Comparison of ENCODE assay signal across 22 mouse cellular contexts in the genomic region with DNA sequence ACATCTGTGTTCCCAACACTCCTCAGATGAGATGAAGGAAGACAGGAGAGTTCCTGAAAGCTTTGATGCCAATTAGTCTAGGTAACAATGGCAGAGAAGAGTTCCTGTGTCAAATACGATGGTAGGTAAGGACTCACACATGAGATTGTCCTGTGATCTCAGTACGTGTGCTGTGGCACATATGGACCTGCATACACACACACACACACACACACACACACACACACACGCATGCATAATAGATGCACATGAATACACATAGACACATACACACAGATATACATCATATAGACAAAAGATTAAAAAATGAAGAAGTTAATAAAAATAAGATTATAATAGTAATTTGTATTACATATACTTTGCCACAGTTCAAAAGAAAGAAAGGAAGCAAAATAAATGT.
"Had no signal": no experiment of that assay in that cellular context is flagged by ENCODE, and none has a peak within 500 bp of the region (broad histone marks: within the 10 kb centered on the region; RNA-seq: fewer than 3 reads in every experiment).

No protein-coding gene starts in this region.

- H3K27me3 ChIP-seq: limb, embryonic 13.5 days; liver, embryonic 12.5 days; liver, embryonic 15.5 days; lung, embryonic 15.5 days; megakaryocyte, embryonic 14.5 days; stomach, embryonic 15.5 days had no signal

- DNase-seq: kidney, adult 18-20 months; kidney, adult 9 months; kidney, postnatal 14 days; kidney, postnatal 4 days; layer of hippocampus, adult 9-11 months; liver; lung, adult 18-20 months; lung, postnatal 10 days; lung, postnatal 36 days; retina, postnatal 1 day; right cerebral cortex, postnatal 25 days; spleen, adult 18-20 months; thymus, postnatal 25 days had no signal

- H3K4me2 ChIP-seq: limb, embryonic 13.5 days; liver, embryonic 12.5 days; liver, embryonic 15.5 days; lung, embryonic 15.5 days; midbrain, embryonic 11.5 days; stomach, embryonic 15.5 days had no signal

- H3K9ac ChIP-seq: limb, embryonic 13.5 days; liver, embryonic 12.5 days; liver, embryonic 15.5 days; lung, embryonic 15.5 days; stomach, embryonic 15.5 days had no signal

- H3K4me1 ChIP-seq: limb, embryonic 10.5 days; limb, embryonic 13.5 days; liver, embryonic 12.5 days; liver, embryonic 15.5 days; lung, embryonic 15.5 days; megakaryocyte, embryonic 14.5 days; stomach, embryonic 15.5 days had no signal

- H3K27ac ChIP-seq: limb, embryonic 10.5 days; limb, embryonic 13.5 days; liver, embryonic 12.5 days; liver, embryonic 15.5 days; lung, embryonic 15.5 days; stomach, embryonic 15.5 days had no signal

- H3K4me3 ChIP-seq: limb, embryonic 10.5 days; limb, embryonic 13.5 days; liver, embryonic 12.5 days; liver, embryonic 15.5 days; lung, embryonic 15.5 days; megakaryocyte, embryonic 14.5 days; stomach, embryonic 15.5 days had no signal

- H3K36me3 ChIP-seq: limb, embryonic 10.5 days; limb, embryonic 13.5 days; liver, embryonic 12.5 days; liver, embryonic 15.5 days; lung, embryonic 15.5 days; stomach, embryonic 15.5 days had no signal

- ATAC-seq: intestine, embryonic 16.5 days; liver, embryonic 12.5 days had no signal

- H3K9me3 ChIP-seq: limb, embryonic 10.5 days; limb, embryonic 13.5 days; liver, embryonic 12.5 days; liver, embryonic 15.5 days; lung, embryonic 15.5 days; megakaryocyte, embryonic 14.5 days; stomach, embryonic 15.5 days had no signal
